ENCODE assay signal across 21 mouse cellular contexts in genomic region chr8:44970093-44970492, GRCm38 (mm10). TPM values are rescaled to one million over a fixed set of nuclear protein-coding genes. Genes with fewer than 3 reads are reported as not detected.
DNase-seq lines count a peak whose midpoint lies in the region; ATAC-seq lines count a peak whose summit lies in the region.
"Had no signal": no experiment of that assay in that cellular context is flagged by ENCODE, and none has a peak within 500 bp of the region (broad histone marks: within the 10 kb centered on the region; RNA-seq: fewer than 3 reads in every experiment).

No protein-coding gene starts in this region.

- H3K27me3 ChIP-seq in forebrain, embryonic 10.5 days (ENCODE audit: poor library complexity, severe bottlenecking), result 0 out of 2 replicates have a peak, but pooled peaks cover 4% of the 10 kb centered on the region
- no peaks in the 10 kb centered on the region for H3K27me3 ChIP-seq in forebrain, embryonic 15.5 days
- no peaks in the 10 kb centered on the region for H3K27me3 ChIP-seq in heart, embryonic 13.5 days (replicated peaks)
- H3K27me3 ChIP-seq in midbrain, embryonic 11.5 days (ENCODE audit: control insufficient read depth, insufficient read depth, low read length), result no peaks in the 10 kb centered on the region
- H3K27me3 ChIP-seq in midbrain, embryonic 14.5 days (ENCODE audit: control insufficient read depth, insufficient read depth, low read length), result 0 out of 2 replicates have a peak, but pooled peaks cover 3% of the 10 kb centered on the region
- H3K27me3 ChIP-seq in limb, embryonic 13.5 days, result 0 out of 2 replicates have a peak, but pooled peaks cover 9% of the 10 kb centered on the region
- H3K27me3 ChIP-seq: embryonic facial prominence, embryonic 13.5 days; stomach, embryonic 15.5 days had no signal

- no peak for ATAC-seq in forebrain, embryonic 15.5 days (replicated peaks)
- no peak for ATAC-seq in heart, embryonic 13.5 days (ENCODE audit: extremely low read depth, insufficient number of reproducible peaks, low FRiP score, low TSS enrichment)
- peak; percentile 36; the same call in 1 of the 2 replicates for ATAC-seq in midbrain, embryonic 11.5 days (ENCODE audit: low FRiP score)
- ATAC-seq in midbrain, embryonic 14.5 days (ENCODE audit: low FRiP score, low TSS enrichment), result no peak
- no peak for ATAC-seq in limb, embryonic 13.5 days (ENCODE audit: low FRiP score, low read depth)
- ATAC-seq: liver, embryonic 12.5 days had no signal

- H3K4me3 ChIP-seq in forebrain, embryonic 10.5 days, result no peak overlapping the region; the same call in 1 of the 2 replicates
- H3K4me3 ChIP-seq in forebrain, embryonic 15.5 days, result no peak overlapping the region
- no peak overlapping the region for H3K4me3 ChIP-seq in heart, embryonic 13.5 days
- H3K4me3 ChIP-seq in midbrain, embryonic 11.5 days (ENCODE audit: low read depth, low read length), result no peak overlapping the region
- H3K4me3 ChIP-seq in midbrain, embryonic 14.5 days (replicated peaks; ENCODE audit: low read depth, low read length), result no peak overlapping the region
- H3K4me3 ChIP-seq in limb, embryonic 13.5 days, result no peak overlapping the region
- H3K4me3 ChIP-seq: embryonic facial prominence, embryonic 13.5 days; liver, embryonic 12.5 days; stomach, embryonic 15.5 days had no signal

- H3K9ac ChIP-seq in forebrain, embryonic 15.5 days (replicated peaks), result no peak overlapping the region
- H3K9ac ChIP-seq in heart, embryonic 13.5 days, result peak overlapping the region; percentile 21; the same call in 1 of the 2 replicates
- no peak overlapping the region for H3K9ac ChIP-seq in midbrain, embryonic 11.5 days (ENCODE audit: low read length)
- H3K9ac ChIP-seq in midbrain, embryonic 14.5 days (replicated peaks; ENCODE audit: low read length), result no peak overlapping the region
- no peak overlapping the region for H3K9ac ChIP-seq in limb, embryonic 13.5 days
- H3K9ac ChIP-seq: embryonic facial prominence, embryonic 13.5 days; liver, embryonic 12.5 days; stomach, embryonic 15.5 days had no signal

- no peak for DNase-seq in forebrain, embryonic 10.5 days (ENCODE audit: extremely low spot score, low spot score)
- no peak for DNase-seq in heart, adult 8-10 months (ENCODE audit: low spot score)
- DNase-seq in midbrain, embryonic 11.5 days (ENCODE audit: low spot score, missing footprints), result no peak
- DNase-seq in midbrain, embryonic 14.5 days, result no peak
- no peak for DNase-seq in c-Kit-positive CD71-positive TER-119-positive erythroid progenitor cells, embryonic 14.5 days (ENCODE audit: low spot score)
- DNase-seq: adrenal gland, adult 8-10 months; cerebellum, adult 8-10 months; gastrocnemius, postnatal 10 days; kidney, adult 2 months; kidney, postnatal 25 days; layer of hippocampus, adult 9-11 months; lung, postnatal 10 days; right cerebral cortex, postnatal 14 days; thymus, adult 2 months had no signal

- no peaks in the 10 kb centered on the region for H3K9me3 ChIP-seq in forebrain, embryonic 10.5 days
- H3K9me3 ChIP-seq in forebrain, embryonic 15.5 days, result no peaks in the 10 kb centered on the region
- H3K9me3 ChIP-seq in heart, embryonic 13.5 days, result no peaks in the 10 kb centered on the region
- H3K9me3 ChIP-seq in midbrain, embryonic 11.5 days (ENCODE audit: control insufficient read depth, low read length), result no peaks in the 10 kb centered on the region
- H3K9me3 ChIP-seq in midbrain, embryonic 14.5 days (ENCODE audit: control insufficient read depth, low read length), result no peaks in the 10 kb centered on the region
- H3K9me3 ChIP-seq in limb, embryonic 13.5 days, result no peaks in the 10 kb centered on the region
- H3K9me3 ChIP-seq: embryonic facial prominence, embryonic 13.5 days; liver, embryonic 12.5 days; stomach, embryonic 15.5 days had no signal

- peaks cover 73% of the 10 kb centered on the region for H3K4me1 ChIP-seq in forebrain, embryonic 10.5 days
- peaks cover 40% of the 10 kb centered on the region for H3K4me1 ChIP-seq in forebrain, embryonic 15.5 days
- peaks cover 53% of the 10 kb centered on the region for H3K4me1 ChIP-seq in heart, embryonic 13.5 days
- peaks cover 22% of the 10 kb centered on the region for H3K4me1 ChIP-seq in midbrain, embryonic 11.5 days (ENCODE audit: control insufficient read depth, insufficient read depth, low read length)
- H3K4me1 ChIP-seq in midbrain, embryonic 14.5 days (ENCODE audit: control insufficient read depth, insufficient read depth, low read length), result peaks cover 14% of the 10 kb centered on the region
- peaks cover 70% of the 10 kb centered on the region for H3K4me1 ChIP-seq in limb, embryonic 13.5 days

- H3K27ac ChIP-seq in forebrain, embryonic 10.5 days, result 0 out of 2 replicates have a peak overlapping the region, but pooled peaks have one; percentile 6
- H3K27ac ChIP-seq in forebrain, embryonic 15.5 days (replicated peaks), result no peak overlapping the region
- H3K27ac ChIP-seq in heart, embryonic 13.5 days (replicated peaks), result peak overlapping the region; percentile 55
- no peak overlapping the region for H3K27ac ChIP-seq in midbrain, embryonic 11.5 days (ENCODE audit: low read depth, low read length)
- no peak overlapping the region for H3K27ac ChIP-seq in midbrain, embryonic 14.5 days (replicated peaks; ENCODE audit: low read depth, low read length)
- no peak overlapping the region for H3K27ac ChIP-seq in limb, embryonic 13.5 days
- H3K27ac ChIP-seq: embryonic facial prominence, embryonic 13.5 days; liver, embryonic 12.5 days had no signal

- peaks cover 26% of the 10 kb centered on the region for H3K36me3 ChIP-seq in forebrain, embryonic 10.5 days (replicated peaks)
- H3K36me3 ChIP-seq in forebrain, embryonic 15.5 days, result no peaks in the 10 kb centered on the region
- 0 out of 2 replicates have a peak, but pooled peaks cover 10% of the 10 kb centered on the region for H3K36me3 ChIP-seq in heart, embryonic 13.5 days
- H3K36me3 ChIP-seq in midbrain, embryonic 11.5 days (ENCODE audit: control insufficient read depth, insufficient read depth, low read length), result no peaks in the 10 kb centered on the region
- no peaks in the 10 kb centered on the region for H3K36me3 ChIP-seq in midbrain, embryonic 14.5 days (ENCODE audit: control insufficient read depth, insufficient read depth, low read length)
- H3K36me3 ChIP-seq in limb, embryonic 13.5 days, result peaks cover 10% of the 10 kb centered on the region
- H3K36me3 ChIP-seq: liver, embryonic 12.5 days; stomach, embryonic 15.5 days had no signal

- 18% methylated on average over 12 of the region's 12 CpGs for WGBS in forebrain, embryonic 10.5 days
- WGBS in forebrain, embryonic 15.5 days, result 16% methylated on average over 12 of the region's 12 CpGs
- WGBS in heart, embryonic 13.5 days, result 30% methylated on average over 12 of the region's 12 CpGs
- 15% methylated on average over 12 of the region's 12 CpGs for WGBS in midbrain, embryonic 11.5 days
- WGBS in midbrain, embryonic 14.5 days, result 19% methylated on average over 12 of the region's 12 CpGs
- WGBS in limb, embryonic 13.5 days, result 31% methylated on average over 12 of the region's 12 CpGs

- H3K4me2 ChIP-seq in forebrain, embryonic 15.5 days (replicated peaks), result no peak overlapping the region; the same call in 1 of the 2 replicates
- H3K4me2 ChIP-seq in heart, embryonic 13.5 days, result peak overlapping the region; percentile 23; the same call in 1 of the 2 replicates
- no peak overlapping the region for H3K4me2 ChIP-seq in midbrain, embryonic 11.5 days
- H3K4me2 ChIP-seq in midbrain, embryonic 14.5 days (ENCODE audit: low read length), result no peak overlapping the region
- H3K4me2 ChIP-seq in limb, embryonic 13.5 days (replicated peaks), result 0 out of 2 replicates have a peak overlapping the region, but pooled peaks have one; percentile 3
- H3K4me2 ChIP-seq: embryonic facial prominence, embryonic 13.5 days; liver, embryonic 12.5 days; stomach, embryonic 15.5 days had no signal

RNA-seq across cellular contexts. Expression of gene Fat1, which starts 34.8 kb away (rescaled TPM):
- 20.3 and 20.5 TPM in 2 replicates for polyA plus RNA-seq in forebrain, embryonic 10.5 days (2016; fragmentation: Nextera tagmentation; extraction: Ambion mirVana)
- 7.7 and 8.7 TPM in 2 replicates for polyA plus RNA-seq in forebrain, embryonic 15.5 days (2015; fragmentation: Nextera tagmentation; extraction: Ambion mirVana)
- 10.7 and 11.8 TPM in 2 replicates for polyA plus RNA-seq in heart, embryonic 13.5 days (2015; fragmentation: Nextera tagmentation; extraction: Ambion mirVana)
- total RNA-seq in heart, adult 8-10 months (2022), result 10 to 100 TPM; 14.4 to 18.3 (median 16.4) TPM
- polyA plus RNA-seq in midbrain, embryonic 11.5 days (2014; fragmentation: Nextera tagmentation; extraction: Ambion mirVana), result 23.1 and 25.1 TPM in 2 replicates
- polyA plus RNA-seq in midbrain, embryonic 14.5 days (2014; fragmentation: Nextera tagmentation; extraction: Ambion mirVana), result 22.8 and 23.5 TPM in 2 replicates
- 27.3 and 31.5 TPM in 2 replicates for polyA plus RNA-seq in limb, embryonic 13.5 days (2015; fragmentation: Nextera tagmentation; extraction: Ambion mirVana)
- total RNA-seq: common myeloid progenitor, adult 5-6 weeks had no signal

Comparison
In these comparisons a context has a peak if more than half of its experiments do, and no peak if none do; other contexts are left out.
1. H3K27ac ChIP-seq: peak in forebrain, embryonic 10.5 days (single experiment) and heart, embryonic 13.5 days (single experiment); none in forebrain, embryonic 15.5 days (single experiment), midbrain, embryonic 11.5 days (single experiment), midbrain, embryonic 14.5 days (single experiment) and limb, embryonic 13.5 days (single experiment).
2. H3K4me2 ChIP-seq: peak in heart, embryonic 13.5 days (single experiment) and limb, embryonic 13.5 days (single experiment); none in forebrain, embryonic 15.5 days (single experiment), midbrain, embryonic 11.5 days (single experiment) and midbrain, embryonic 14.5 days (single experiment).